Mouse (Mus musculus) ovary, postnatal 10 days (tissue): ENCODE measurements around the gene Cox8a.

Experiments used
- DNase-seq: peaks from one replicate; pipeline ENCODE4 v3.0.0; 2022; ENCODE audit warnings: low spot score

Gene Cox8a

GRCm38 (mm10) chr19:7223488-7223887, 6.1 kb upstream of the Cox8a start:
- no peak for DNase-seq

- DNase-seq = no peak
Observed at GRCm38 (mm10) chr19:7222196-7222595, 4.8 kb upstream of the Cox8a start.

DNA sequence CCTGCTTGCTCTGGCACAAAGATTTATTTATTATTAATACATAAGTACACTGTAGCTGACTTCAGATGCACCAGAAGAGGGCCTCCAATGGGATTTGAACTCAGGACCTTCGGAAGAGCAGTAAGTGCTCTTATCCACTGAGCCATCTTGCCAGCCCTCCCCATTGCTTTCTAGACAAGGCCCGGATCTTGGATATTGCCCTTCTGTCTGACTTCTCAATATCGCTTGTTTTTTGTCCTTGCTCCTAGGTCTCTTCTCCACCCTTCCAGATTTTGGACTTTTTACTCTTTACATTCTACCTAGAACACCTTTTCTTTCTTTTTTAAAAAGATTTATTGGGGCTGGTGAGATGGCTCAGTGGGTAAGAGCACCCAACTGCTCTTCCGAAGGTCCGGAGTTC, 1.3 kb upstream of the Cox8a start:
- no peak for DNase-seq

- no peak for DNase-seq
Observed at GRCm38 (mm10) chr19:7217926-7218267, 481 bp upstream of the Cox8a start.

DNA sequence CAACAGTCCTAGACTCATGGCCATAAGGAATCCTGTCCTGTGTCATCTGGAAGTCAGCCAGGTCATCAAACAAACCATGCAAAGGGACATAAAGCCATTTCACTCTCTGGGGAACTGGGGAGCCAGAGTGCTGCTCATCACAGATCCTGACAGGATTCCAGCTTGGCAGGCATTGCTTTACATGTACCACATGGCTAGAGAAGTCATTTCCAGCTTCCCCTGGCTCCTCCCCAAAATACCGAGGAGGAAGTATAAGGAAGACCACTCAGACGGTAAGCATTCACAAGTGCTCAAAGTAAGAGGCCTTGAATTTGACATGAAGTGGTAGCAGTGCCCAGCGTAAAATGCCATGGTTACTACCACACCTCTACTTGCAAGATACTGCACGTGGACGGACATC, 2.9 kb downstream of the Cox8a start:
- DNase-seq = no peak

- DNase-seq = no peak
Observed at GRCm38 (mm10) chr19:7213010-7213409, 4.4 kb downstream of the Cox8a start.

- no peak for DNase-seq
Observed at GRCm38 (mm10) chr19:7212216-7212615, 5.2 kb downstream of the Cox8a start.

DNA sequence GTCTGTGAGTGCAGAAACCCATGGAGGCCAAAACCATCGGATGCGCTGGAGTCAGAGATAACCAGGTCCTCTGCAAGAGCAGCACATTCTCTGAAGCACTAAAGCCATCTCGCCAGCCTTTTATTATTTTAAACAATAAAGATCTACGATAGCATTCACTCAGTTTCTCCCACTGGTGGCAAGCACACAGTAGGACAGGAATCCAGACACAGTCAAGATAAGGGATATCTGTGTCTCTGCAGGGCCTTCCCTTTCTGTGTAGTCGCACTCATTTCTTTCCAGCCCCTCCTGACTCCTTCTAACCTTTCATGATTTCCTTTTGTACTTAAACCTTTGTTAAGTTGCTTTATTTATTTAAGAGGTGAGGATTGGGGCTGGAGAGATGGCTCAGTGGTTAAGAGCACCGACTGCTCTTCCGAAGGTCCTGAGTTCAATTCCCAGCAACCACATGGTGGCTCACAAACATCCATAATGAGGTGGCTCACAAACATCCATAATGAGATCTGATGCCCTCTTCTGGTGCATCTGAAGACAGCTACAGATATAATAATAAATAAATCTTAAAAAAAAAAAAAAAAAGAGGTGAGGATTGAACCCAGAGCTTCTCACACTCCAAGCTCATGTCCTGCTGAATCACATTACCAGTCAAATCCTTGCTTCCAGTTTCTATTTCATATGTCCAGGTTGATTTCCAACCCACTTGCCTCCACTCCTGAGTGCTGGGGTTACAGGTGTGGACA, 7.3 kb downstream of the Cox8a start:
- no peak for DNase-seq

- DNase-seq = peak; percentile 83
Observed at GRCm38 (mm10) chr19:7205753-7206736, 11.4 kb downstream of the Cox8a start, which contains the start of gene Otub1. Otub1 (minus strand) TSS chr19:7206316.

DNA sequence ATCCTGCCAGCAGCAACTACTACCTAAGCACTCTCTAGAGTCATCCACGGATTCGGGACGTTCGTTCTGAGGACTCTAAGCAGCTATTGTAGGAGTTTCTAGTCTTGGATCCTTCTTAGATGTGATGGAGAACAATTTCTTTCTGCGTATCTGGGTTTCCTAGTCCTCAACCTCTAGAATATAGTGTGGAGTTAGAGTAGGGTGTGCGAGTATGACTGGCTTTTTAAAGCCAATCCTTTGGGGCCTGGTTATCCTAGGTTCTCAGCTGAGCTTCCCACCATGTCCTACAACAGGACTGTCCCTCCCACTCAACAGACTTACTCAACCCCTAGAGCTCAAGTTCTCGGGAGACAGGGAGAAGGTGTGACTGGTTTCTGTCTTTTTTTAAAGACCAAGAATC, 12.1 kb downstream of the Cox8a start:
- no peak for DNase-seq

DNA sequence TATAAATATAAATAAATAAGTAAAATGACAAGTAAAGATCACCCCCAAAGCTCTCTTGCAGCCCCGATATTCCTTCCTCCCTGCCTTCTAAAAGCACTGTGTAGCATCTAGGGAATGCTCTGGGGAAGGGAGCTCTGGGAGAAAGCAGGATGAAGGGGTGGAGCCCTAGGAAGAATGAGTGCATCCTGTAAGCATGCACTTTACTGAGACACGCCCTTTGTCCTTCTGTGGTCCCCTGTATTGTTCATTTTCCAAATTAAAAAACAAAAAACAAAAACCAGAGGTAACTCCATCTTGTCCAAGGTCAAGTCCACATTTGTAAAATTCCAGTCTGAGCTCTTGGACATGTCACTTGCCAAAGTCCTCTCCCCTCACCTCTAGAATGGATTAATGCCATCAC, 12.5 kb downstream of the Cox8a start:
- no peak for DNase-seq

- no peak for DNase-seq
Observed at GRCm38 (mm10) chr19:7200427-7200826, 17.0 kb downstream of the Cox8a start.

DNA sequence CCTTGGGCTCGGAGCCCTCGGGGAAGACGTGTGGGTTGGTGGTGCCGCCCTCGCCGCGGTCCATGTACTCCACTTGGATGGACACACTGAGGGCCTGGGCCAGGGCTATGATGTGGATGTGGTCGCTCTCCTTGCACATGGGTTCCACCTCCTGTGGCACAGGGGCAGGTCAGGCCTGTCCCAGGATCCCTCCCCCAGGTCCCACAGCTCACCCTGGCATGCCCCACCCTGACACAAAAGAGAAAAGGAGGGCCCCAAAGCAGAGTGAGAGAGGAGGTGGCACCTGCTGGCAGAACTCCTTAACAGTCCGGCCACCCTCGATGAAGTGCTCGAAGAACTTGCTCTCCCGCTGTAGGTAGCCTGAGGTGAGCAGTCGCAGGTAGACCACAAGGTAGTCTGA, 18.3 kb downstream of the Cox8a start:
- DNase-seq = no peak

- no peak for DNase-seq
Observed at GRCm38 (mm10) chr19:7197445-7197844, 20.0 kb downstream of the Cox8a start.

DNA sequence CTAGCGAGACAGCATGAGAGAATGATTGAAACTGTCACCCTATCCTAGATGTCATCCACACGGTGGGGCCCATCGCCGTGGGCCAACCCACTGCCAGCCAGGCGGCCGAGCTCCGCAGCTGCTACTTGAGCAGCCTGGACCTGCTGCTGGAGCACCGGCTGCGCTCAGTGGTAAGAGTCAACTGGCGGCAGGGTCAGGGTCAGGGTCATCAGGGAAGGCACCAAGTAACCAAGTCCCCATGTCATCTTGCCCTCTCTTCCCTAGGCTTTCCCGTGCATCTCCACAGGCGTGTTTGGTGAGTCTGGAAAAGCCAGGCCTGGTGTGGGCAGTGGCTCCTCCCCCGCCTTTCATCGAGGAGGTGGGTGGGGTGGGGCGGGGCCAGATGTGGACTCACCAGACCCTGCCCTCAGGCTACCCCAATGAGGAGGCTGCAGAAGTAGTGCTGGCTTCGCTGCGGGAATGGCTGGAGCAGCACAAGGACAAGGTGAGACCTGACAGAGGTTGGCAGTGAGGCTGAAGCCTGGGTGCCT, 20.6 kb downstream of the Cox8a start:
- no peak for DNase-seq

DNA sequence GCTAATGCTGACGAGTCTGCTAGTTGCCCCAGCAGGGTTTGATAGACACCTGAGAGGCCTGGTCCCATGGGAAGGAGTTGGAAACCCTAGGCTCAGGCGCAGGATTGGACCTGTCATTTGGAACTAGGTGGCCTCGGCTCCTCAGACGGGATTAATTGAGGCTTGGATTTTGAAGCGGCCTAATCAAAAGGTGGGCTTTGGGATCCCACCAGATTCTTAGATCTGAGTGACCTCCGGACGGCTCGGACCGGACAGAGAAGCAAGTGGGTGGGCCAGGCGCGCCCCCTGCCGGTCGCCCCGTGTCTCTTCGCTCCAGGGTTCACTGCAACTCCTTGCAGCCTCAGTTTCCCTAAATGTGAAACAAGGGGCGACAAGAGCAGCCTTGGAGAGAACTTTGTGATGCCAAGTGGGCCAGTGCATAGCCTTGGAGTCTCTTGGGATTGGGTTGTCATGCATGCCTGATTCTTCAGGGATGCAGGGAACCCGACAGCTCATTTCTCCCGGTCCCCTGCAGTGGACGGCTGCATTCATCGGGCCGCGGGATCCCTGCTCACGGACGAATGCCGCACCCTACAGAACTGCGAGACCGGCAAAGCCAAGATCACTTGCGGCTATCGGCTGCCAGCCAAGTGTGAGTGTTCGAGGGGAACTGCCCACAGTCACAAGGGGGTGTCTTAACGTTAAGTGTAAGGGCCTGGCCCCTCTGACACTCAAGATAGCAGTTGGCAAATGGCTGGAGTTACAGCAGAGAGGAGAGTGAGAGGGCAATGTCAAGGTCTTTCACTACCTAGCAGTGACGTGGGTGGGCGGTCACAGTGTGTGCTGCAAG, 21.3 kb downstream of the Cox8a start:
- DNase-seq = peak; percentile 43

DNA sequence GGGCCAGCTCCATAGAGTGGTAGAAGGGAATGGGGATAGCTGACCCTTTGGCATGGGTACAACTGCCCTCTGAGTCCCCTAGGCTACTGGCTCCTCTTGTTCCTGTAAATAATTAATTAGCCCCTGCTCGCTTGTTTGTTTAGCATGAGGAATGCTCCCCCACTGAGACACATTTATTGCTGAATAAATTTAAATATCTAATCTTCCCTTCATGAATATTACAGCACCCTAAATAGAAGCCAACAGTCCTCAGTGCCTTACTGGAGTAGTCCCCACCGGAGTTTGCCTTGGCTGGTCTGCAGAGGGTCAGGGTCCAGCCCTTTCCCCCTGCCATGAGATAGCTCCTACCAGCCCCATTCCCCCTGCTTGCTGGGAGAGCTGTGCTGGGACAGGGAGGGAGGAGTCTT, 24.9 kb downstream of the Cox8a start:
- no peak for DNase-seq

- no peak for DNase-seq
Observed at GRCm38 (mm10) chr19:7191639-7192038, 25.8 kb downstream of the Cox8a start.

DNA sequence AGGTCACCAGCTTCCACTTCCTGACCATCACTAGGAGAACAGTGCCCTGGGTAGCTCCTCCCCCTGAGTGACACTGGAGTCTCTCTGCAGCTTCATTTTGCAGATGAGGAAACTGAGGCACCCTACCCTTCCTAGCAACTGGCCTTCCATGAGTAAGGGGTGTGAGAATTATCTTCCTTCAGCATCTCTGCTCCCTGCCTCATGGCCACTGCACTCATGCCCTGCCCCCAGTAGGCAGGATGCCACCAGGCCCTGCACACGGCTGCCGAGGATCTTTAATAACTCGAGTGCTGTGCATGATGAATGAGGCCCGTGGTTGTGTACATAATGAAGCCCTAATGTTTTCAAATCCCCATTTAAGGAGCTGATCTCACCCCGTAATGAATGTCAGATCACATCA, 26.4 kb downstream of the Cox8a start:
- no peak for DNase-seq

DNA sequence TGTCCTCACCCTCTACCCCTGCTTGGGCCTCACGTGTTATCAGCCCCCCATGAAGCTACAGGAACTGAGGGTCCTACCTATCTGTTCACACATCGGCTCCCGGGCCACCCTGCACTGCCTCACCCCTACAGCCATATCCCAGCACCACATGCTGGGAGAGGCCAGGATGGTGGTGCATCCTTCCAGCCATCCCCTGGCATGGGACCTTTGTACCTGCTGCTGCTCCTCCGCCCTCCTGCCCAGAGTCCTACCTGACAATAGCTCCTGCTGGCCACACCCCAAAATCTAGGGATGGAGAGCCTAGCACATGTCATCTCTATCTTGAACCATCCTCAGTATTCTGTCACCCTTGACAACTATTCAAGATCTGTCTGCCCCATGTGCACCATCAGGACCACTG, 28.4 kb downstream of the Cox8a start:
- no peak for DNase-seq

GRCm38 (mm10) chr19:7187157-7187556, 30.3 kb downstream of the Cox8a start:
- no peak for DNase-seq

GRCm38 (mm10) chr19:7185715-7186291, 31.6 kb downstream of the Cox8a start:
- DNase-seq = no peak
